Mouse (Mus musculus) stomach, postnatal 0 days (tissue): ENCODE measurements around the gene Pigb.

Experiments
- CTCF ChIP-seq: IDR thresholded peaks from 2 replicates; pipeline ENCODE4 v1.5.1; 2016; ENCODE audit warnings: antibody characterized with exemption, low read depth, mild to moderate bottlenecking, moderate library complexity
- EP300 ChIP-seq: optimal IDR thresholded peaks from 2 replicates; pipeline ENCODE3; 2016; ENCODE audit warnings: antibody characterized with exemption

GRCm38 (mm10) chr9:73044146-73045079 lies 4.2 kb upstream of the Pigb start, which contains the start of gene Rab27a:
- TF ChIP-seq CTCF, result peak; percentile 97
- TF ChIP-seq EP300, result no peak
